Mouse (Mus musculus) cerebellum, postnatal 10 days (tissue): Measurements from ENCODE around the gene Psg16.

Source experiments
- DNase-seq, 2 experiments: peaks; one replicate each; pipeline ENCODE4 v3.0.0; 2021; ENCODE audit warnings: mixed read lengths in 2 of 2

Gene Psg16

GRCm38 (mm10) chr7:17073904-17074615, at the start of gene Psg16:
Gene Psg16 (plus strand): TSS chr7:17074040.
- peak; percentile 90 to 91 for DNase-seq

GRCm38 (mm10) chr7:17024141-17024540, 49.7 kb upstream of the Psg16 start:
- DNase-seq, result peak; percentile 51 to 58

- DNase-seq, result peak in 1 of 2 experiments; percentile 49
These were observed 48.9 kb upstream of the Psg16 start for GRCm38 (mm10) chr7:17024814-17025504.

- no peak for DNase-seq
These were observed 48.3 kb upstream of the Psg16 start for GRCm38 (mm10) chr7:17025505-17025894.

GRCm38 (mm10) chr7:17025896-17026622, 47.8 kb upstream of the Psg16 start:
- no peak for DNase-seq

GRCm38 (mm10) chr7:17026710-17027587, 46.9 kb upstream of the Psg16 start:
- peak; percentile 82 to 87 for DNase-seq

- peak; percentile 96 to 97 for DNase-seq
These were observed 46.1 kb upstream of the Psg16 start, which contains the start of gene Ppp5c for GRCm38 (mm10) chr7:17027588-17028343. Gene Ppp5c (minus strand): TSS chr7:17027924.

GRCm38 (mm10) chr7:17028923-17029322, 44.9 kb upstream of the Psg16 start:
- no peak for DNase-seq

GRCm38 (mm10) chr7:17030239-17030638, 43.6 kb upstream of the Psg16 start:
- no peak for DNase-seq

- DNase-seq, result peak; percentile 77 to 81
These were observed 35.7 kb upstream of the Psg16 start for GRCm38 (mm10) chr7:17038018-17038695.

- no peak for DNase-seq
These were observed 34.5 kb upstream of the Psg16 start for GRCm38 (mm10) chr7:17039373-17039772.

- DNase-seq, result peak; percentile 58 to 64
These were observed 28.1 kb upstream of the Psg16 start for GRCm38 (mm10) chr7:17045743-17046142.

- DNase-seq, result no peak
These were observed 26.7 kb upstream of the Psg16 start for GRCm38 (mm10) chr7:17047041-17047682.

GRCm38 (mm10) chr7:17048431-17049190, 25.2 kb upstream of the Psg16 start:
- DNase-seq, result peak in 1 of 2 experiments; percentile 17

- DNase-seq, result peak in 1 of 2 experiments; percentile 16
These were observed 23.3 kb upstream of the Psg16 start for GRCm38 (mm10) chr7:17050491-17050890.

GRCm38 (mm10) chr7:17050933-17051594, 22.8 kb upstream of the Psg16 start:
- peak; percentile 85 to 90 for DNase-seq

GRCm38 (mm10) chr7:17054325-17054989, 19.4 kb upstream of the Psg16 start:
- no peak for DNase-seq

GRCm38 (mm10) chr7:17055287-17055946, 18.4 kb upstream of the Psg16 start:
- DNase-seq, result peak; percentile 29 to 47
